Mouse (Mus musculus) kidney, postnatal 14 days (tissue): ENCODE measurements around the gene Ssrp1.
A peak's percentile ranks its signal among the peaks of the same experiment; 100 is the strongest.

ENCODE experiments used
- DNase-seq: peaks from one replicate; pipeline ENCODE4 v3.0.0; 2022; ENCODE audit warnings: mixed read lengths

The Ssrp1 gene

DNA sequence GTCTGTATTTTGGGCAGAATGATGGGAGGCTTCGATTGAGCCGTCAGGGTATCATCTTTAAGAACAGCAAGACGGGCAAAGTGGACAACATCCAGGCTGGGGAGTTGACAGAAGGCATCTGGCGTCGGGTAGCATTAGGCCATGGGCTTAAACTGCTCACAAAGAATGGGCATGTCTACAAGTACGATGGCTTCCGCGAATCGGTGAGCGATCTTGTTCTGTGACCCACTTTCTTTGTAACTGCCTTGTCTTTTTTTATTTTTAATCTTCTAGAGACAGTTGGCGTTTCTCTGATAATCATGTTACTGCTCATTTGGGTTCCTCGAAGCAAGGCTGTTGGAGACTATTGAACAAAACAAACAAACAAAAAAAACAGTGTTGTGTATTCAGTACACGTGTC, 1.3 kb downstream of the Ssrp1 start:
- DNase-seq: no peak

DNA sequence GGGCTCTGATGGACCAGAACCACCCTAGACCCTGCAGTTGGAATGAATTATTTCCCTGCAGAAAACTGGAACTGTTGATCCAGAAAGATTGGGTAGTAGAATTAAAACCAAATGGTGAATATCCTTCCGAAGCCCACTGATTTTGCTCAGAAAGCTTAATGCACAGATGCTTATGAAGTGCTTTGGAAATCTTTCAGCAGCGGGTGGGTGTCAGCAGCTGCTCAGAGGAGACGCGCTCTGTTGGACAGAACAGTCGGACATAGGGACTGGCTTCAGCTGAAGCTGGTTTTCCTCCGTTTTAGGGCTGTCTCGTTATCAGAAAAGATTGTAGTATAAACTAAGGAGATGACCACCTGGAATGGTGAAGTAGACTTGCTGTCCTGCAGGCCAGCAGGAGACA, 6.6 kb downstream of the Ssrp1 start:
- DNase-seq: no peak

GRCm38 (mm10) chr2:85046222-85046621, 9.2 kb downstream of the Ssrp1 start:
- DNase-seq: no peak

- peak; percentile 26 for DNase-seq
Observed at GRCm38 (mm10) chr2:85047081-85047480, 10.0 kb downstream of the Ssrp1 start.

DNA sequence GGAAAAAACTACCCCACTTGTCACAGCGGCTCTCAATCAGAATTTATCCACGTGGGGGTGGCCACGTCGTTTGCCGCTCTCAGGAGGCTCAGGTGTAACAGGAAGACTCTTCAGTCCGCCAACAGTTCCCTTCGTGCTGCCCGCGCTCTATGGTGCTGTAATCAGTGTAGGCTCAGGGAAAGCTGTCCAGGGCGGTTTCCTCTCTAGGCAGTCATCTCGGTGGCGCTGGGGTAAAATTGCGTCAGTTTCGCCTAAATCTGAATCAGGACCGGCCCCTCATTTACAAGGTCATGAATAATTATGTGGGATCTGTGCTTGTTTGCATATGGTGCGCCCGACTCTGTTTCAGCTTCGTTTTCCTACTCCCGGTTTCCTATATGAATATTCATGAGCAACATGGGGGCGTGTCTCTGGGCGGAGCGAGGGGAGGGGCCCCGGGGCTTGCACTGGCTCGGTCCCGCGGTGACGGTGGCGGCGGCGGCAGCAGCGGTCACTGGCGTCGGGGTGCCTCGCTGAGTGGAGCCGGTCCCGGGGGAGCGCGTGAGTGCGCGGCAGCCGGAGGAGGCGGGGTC, 10.6 kb downstream of the Ssrp1 start, which contains the start of gene Tnks1bp1:
Gene Tnks1bp1, plus strand, starts transcription at position 427 of the 572 bp plus-strand sequence.
- DNase-seq: peak; percentile 99

GRCm38 (mm10) chr2:85048168-85048751, 11.2 kb downstream of the Ssrp1 start:
- peak; percentile 79 for DNase-seq

- no peak for DNase-seq
Observed at GRCm38 (mm10) chr2:85049277-85049676, 12.2 kb downstream of the Ssrp1 start.

DNA sequence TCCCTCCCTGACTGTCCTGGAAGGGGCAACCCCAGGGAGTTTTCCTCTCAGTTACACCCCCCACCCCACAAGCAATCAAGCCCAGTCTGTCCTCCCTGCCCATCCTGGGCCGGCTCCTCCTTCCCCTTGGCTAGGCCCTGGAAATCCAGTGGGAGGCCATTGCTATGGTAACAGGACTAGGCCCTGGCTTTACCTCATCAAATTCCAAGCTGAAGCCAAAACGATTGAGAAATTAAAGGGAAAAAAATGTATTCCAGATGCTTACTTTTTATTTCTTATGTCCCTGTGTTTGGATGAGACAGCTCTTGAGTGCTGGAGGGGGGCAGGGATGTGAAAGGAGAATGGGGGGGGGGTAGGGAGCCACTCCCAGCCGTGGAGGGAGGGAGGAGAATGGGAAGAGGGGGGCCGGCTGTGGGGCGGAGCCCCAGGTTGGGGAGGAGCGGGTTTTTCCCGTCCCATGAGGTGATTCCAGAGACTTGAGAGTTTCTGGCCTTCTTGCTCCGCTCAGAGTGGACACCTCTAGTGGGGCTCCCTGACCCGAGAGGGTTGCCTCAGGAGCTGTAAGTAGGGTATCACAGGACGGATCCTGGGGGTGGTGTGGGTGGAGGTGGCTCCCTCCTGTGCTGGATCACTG, 13.1 kb downstream of the Ssrp1 start:
- peak; percentile 74 for DNase-seq

DNA sequence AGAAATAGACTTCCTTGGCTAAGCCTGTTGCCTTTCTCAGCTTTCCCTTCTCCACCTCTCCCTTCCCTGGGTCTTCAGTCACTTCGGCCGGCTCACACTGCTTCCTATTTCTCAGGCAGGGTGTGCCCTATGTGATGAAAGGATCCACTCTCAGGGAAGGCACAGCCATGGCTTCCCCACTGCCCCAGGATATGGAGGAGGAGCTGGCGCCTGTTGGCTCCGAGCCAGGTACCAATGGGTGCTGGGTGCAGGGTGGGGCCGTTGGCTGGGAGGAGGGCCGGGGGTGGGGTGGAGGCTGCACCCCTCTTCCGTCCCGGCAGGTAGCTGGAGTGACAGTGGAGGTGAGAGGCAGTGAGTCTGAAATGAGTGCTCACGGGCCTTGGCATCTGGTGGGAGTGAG, 13.7 kb downstream of the Ssrp1 start:
- DNase-seq: peak; percentile 55

- no peak for DNase-seq
Observed at GRCm38 (mm10) chr2:85053192-85053816, 16.3 kb downstream of the Ssrp1 start.

DNA sequence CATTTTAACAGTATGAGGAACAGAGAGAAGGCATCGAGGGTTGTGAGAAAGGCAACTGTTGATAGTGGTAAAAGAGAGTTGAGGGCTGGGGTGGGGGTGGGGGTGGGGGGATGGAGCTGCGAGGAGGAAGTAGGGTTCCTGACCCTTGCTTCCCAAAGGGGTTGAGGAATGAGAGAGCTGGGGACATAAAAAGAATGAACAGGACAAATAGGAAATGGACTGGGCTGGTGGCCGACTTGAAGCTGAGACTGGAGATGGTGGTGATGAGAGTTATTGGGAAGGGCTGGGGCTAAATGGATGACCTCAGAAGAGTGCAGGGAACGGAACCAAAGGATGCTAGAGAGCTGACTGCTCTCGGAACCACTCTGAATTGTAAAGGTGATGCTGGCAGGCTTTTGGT, 19.7 kb downstream of the Ssrp1 start:
- DNase-seq: peak; percentile 63

DNA sequence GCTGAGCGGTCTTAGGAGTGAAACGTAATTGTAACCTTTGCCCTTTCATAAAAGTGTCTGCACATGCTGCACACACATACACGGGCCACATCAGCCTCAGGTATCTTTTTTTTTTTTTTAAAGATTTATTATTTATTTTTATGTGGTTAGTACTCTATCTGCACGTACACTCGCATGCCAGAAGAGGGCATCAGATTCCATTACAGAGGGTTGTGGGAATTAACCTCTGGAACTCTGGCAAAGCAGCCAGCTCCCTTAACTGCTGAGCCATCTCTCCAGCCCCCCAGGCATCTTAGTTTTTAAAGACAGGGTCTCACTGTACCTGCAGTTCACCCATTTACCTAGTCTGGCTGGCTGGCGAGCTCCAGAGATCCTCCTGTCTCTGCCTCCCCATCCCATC, 22.6 kb downstream of the Ssrp1 start:
- no peak for DNase-seq

DNA sequence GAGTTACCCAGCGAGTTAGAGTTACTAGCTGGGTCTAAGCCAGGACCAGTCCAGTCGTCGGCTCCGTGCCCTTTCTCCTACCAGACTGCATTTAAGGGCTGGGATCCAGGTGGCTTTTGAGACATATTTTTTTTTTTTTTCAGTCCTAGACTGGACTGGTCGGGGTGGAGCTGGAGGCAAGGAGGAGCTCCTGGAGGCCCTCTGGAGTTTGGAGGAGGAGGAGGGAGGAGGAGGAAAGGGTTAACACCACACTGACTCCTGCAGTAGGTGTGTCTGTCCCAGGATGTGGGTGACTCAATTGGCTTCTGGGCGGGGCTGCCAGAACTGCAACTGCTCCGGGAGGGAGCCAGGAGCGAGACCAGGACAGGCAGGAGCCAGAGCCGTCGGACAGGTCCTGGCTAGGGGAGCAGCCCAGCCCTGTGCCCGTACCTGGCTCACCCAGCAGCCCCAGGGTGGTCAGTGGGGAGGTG, 23.6 kb downstream of the Ssrp1 start:
- peak; percentile 84 for DNase-seq

DNA sequence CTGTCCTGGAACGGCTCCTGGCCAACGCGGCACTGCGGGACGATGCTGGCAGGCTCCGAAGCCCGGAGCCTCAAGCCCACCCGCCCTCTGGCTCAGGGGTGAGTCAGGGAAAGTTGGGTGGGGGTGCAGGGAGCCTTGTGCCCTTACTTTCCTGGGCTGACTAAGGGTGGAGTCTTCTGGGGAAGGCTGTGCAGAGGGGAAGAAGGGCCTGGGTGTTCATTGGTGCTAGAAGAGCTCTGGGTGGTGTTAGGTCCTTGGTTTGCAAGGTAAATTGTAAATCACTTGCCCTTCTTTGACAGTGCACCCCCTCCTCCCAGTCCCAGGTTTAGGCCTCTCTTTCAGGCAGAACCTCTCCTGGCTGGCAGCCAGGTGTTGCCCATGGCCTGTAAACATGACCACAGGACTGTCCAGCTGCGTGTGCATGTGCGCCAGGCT, 24.1 kb downstream of the Ssrp1 start:
- peak; percentile 63 for DNase-seq

DNA sequence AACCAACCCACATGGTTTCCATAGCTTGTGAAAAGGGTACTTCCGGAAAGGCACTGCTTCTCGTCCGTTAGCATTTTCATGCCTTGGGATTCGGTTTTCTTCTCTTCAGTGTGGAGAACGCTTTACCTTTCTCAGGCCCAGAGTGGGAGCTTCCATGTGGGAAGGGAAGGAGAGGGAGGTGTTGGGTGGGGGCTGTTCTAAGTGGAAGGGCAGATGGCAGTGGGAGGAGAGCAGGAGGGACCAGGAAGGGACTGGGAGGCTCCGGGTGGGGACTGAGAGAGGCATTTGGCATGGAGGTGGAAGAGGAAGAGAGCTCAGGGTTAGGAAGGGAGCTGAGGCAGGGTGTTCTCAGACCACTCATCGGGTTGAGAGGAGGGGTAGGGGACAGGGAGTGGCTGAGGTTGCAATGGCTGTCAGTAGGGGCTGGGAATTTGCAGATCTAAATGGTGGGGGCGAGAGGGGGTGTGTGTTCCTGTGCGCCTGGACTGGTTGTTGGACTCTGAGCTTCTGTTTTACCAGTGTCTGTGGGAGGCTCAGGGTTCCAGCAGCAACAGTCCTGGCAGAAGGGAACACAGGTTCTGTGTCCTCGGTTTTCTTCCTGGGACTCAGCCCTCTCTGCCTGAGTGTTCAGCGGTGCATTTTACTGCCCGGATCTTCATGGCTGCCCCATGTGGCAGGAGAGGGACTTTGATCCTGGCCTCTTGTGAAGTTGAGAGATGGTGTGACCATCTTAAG, 28.3 kb downstream of the Ssrp1 start:
- no peak for DNase-seq

DNA sequence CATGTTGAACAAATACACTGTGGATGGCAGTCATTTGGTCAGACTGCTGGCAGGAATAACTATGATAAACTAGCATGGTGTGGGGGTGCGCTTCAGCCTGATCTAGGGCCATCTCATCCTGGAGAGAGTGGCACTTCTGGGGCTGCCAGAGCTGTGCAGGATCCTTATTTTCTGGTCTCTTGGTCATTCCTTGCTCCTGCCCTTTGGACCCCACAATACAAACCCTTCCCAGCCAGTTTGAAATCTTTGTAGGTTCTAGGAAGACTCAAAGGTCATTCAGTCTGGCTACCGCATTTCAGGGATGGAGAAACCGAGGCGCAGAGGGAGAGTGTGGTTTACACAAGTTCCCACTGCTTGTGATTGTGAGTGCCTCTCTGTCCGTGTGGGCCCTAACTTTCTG, 29.9 kb downstream of the Ssrp1 start:
- no peak for DNase-seq

DNA sequence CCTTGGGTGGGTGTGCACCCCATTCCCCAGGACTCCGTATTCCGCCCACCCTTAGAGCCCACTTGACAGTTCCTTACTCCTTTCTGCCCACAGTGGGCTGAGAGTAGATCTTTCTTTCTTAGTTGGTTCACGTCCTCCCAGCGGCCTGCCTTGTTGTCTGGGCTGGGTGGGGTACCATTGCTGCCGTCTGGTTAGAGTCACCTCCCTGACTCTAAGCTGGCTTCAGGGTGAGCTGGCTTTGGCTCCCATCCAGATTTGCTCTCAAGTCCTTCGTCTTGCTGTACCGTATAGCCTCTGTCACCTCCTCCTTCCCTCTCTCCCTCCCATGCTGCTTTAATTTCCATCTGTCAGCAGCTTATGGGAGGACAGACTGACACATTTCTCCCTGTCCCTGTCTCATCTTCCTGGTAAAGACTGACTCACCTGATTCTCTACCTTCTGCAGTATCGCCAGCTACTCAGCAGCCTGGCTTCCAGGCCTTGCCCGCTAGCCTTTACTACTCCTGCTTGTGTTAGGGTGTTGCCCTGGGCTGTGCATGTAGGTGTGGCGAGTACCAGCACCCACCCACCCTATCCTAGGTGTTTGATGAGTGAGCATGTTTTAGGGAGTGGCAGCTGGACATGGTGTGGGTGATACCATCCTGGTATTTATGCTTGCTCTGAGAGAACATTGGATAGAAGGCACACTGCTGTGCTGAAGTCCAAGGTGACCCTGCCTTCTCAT, 31.0 kb downstream of the Ssrp1 start:
- no peak for DNase-seq

DNA sequence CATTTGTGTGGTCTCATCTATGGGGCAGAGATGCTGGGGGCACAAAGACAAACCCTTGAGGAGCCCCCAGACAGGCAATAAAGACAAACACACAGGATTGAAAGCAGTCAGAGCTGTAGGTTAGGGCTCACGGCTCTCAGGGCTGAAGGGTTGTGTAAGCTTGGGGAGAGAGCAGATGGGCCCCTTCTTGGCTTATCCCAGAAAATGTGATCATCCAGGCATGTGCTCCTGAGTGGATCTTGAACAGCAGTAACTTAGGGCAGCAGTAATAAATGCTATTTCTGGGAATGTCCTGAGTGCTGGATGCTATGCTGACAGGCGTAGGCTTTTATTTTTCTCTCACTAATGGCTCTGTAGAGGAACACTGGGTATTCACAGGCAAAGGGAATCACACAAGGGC, 31.6 kb downstream of the Ssrp1 start:
- DNase-seq: no peak

DNA sequence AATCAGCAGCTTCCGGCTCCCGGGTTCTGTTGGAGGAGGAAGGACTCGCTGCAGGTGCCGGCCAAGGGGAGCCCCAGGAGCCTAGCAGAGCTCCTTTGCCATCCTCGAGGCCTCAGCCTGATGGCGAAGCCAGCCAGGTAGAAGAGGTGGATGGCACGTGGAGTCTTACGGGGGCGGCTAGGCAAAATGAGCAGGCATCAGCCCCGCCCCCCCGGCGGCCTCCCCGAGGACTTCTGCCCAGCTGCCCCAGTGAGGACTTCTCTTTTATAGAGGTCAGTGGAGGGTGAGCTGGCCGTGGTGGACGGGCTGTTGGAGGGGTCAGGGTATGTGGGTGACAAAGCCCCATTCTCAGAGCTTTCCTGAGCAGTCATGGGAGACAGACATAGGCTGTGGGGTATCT, 33.1 kb downstream of the Ssrp1 start:
- DNase-seq: no peak

DNA sequence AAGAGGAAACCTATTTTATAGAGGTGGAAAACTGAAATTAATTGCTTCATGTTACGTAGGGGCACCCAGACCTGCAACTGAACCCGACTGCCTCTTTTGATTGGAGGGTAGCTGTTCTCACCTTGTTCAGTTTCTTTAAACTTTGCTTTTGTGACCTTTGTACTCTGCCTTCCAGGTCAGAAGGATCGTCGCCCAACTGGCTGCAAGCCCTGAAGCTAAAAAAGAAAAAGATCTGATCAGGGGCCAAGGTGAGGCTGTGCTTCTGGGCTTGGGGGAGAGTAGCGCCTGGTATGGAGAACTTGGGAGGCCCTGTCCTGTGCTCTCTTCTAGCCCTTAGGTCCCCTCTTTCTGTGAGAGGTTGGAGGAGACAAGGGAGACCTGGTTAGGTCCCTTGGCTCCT, 34.9 kb downstream of the Ssrp1 start:
- peak; percentile 52 for DNase-seq

DNA sequence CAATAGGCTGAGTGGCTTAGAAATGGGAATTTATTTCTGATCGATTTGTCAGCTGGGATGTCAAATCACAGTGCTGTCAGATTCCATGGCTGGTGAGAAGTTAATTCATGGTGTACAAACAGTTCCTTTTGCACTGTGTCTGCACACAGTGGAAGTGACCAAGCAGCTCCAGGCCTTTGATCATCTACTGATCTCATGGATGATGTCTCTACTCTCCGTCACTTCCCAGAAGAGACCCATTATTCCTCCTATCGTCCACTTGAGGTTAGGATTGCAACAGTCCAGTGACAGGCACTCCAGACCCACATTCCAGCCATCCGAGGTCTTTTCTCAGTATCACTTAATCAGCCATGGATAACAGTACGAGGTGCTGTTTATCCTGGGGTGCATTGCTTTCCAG, 36.7 kb downstream of the Ssrp1 start:
- no peak for DNase-seq
